Mouse (Mus musculus) liver, embryonic 15.5 days (tissue): ENCODE data around the gene Gnb1l. TPM values are rescaled to one million over a fixed set of nuclear protein-coding genes. Genes with fewer than 3 reads are reported as not detected.

Experiments used
- ATAC-seq: fragments of 200-750 bp; cut with Nextera tagmentation; 2 replicates; pipeline ENCODE4 v1.8.0; 2017; ENCODE audit warnings: moderate number of reproducible peaks, mild to moderate bottlenecking, moderate library complexity; ENCODE audit not compliant: insufficient read depth
- H3K27ac ChIP-seq: fragments of 300-500 bp; sonication (generic); replicated peaks from 2 replicates; pipeline ENCODE4 v1.5.1; 2015; ENCODE audit warnings: mild to moderate bottlenecking, inconsistent platforms
- H3K27me3 ChIP-seq: fragments of 300-500 bp; sonication (generic); 2 replicates; pipeline ENCODE4 v1.6.1; 2015; ENCODE audit warnings: mild to moderate bottlenecking, inconsistent platforms
- H3K36me3 ChIP-seq: fragments of 300-500 bp; sonication (generic); replicated peaks from 2 replicates; pipeline ENCODE4 v1.6.1; 2015; ENCODE audit warnings: moderate library complexity, mild to moderate bottlenecking, inconsistent platforms
- H3K4me1 ChIP-seq: fragments of 300-500 bp; sonication (generic); replicated peaks from 2 replicates; pipeline ENCODE4 v1.6.1; 2015; ENCODE audit warnings: inconsistent platforms
- H3K4me2 ChIP-seq: fragments of 300-500 bp; sonication (generic); 2 replicates; pipeline ENCODE4 v1.6.1; 2015; ENCODE audit warnings: moderate library complexity, mild to moderate bottlenecking, inconsistent platforms
- H3K4me3 ChIP-seq: fragments of 300-500 bp; sonication (generic); replicated peaks from 2 replicates; pipeline ENCODE4 v1.5.1; 2015; ENCODE audit warnings: mild to moderate bottlenecking, inconsistent platforms
- H3K9ac ChIP-seq: fragments of 300-500 bp; sonication (generic); 2 replicates; pipeline ENCODE4 v1.6.1; 2015; ENCODE audit warnings: moderate library complexity, mild to moderate bottlenecking, inconsistent platforms
- H3K9me3 ChIP-seq: fragments of 300-500 bp; sonication (generic); replicated peaks from 2 replicates; pipeline ENCODE4 v1.6.1; 2016; ENCODE audit warnings: inconsistent platforms
- WGBS: fragments of 180-500 bp; shearing (Covaris S2); methylation state at CpG from one replicate; pipeline ENCODE4 v1.1.7; 2015; ENCODE audit warnings: mixed read lengths; ENCODE audit not compliant: insufficient replicate concordance; 5-methylcytosine and 5-hydroxymethylcytosine counted together
- polyA plus RNA-seq: library from polyadenylated mRNA; unstranded; fragments of >200 nt; fragmentation: Nextera tagmentation; extraction: Ambion mirVana; gene quantifications from 2 replicates; pipeline ENCODE4 v1.2.1, GENCODE M21; 2015

The Gnb1l gene
- polyA plus RNA-seq, 1 experiment from 2014 or later: 7.5 TPM

DNA sequence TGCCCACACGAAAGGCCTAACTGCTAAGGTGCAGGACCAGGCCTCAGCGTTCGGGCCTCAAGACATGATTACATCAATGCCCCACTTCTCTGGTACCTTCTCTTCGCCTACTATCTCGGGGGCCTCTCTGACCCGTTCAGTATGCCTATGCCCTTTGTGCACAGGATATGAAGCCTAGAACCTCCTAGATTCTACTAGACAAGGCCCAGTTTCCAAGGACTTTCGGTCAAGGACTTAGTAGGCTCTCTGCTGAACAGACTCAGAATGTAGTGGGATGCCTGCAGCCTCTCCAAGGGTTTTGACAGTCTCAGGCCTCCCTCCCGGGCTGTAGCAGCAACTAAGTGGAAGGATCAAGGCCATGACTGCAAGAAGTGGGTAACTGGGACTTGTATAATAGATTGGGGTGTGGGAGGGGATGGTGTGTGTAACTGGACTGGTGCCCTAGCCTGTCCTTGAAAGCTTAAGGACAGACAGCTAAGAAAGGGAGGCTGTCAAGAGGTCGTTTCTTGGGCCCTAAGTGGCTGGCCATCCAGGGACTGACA lies 90.6 kb downstream of the Gnb1l start:
- H3K27me3 ChIP-seq: peaks cover 97% of the 10 kb centered on the region
- 0 out of 2 replicates have a peak overlapping the region, but pooled peaks have one; percentile 42 for H3K4me3 ChIP-seq
- 18% methylated on average over 9 of the region's 9 CpGs for WGBS
- ATAC-seq: no peak
- no peaks in the 10 kb centered on the region for H3K36me3 ChIP-seq
- 0 out of 2 replicates have a peak overlapping the region, but pooled peaks have one; percentile 58 for H3K4me2 ChIP-seq
- H3K9me3 ChIP-seq: no peaks in the 10 kb centered on the region
- no peak overlapping the region for H3K27ac ChIP-seq
- peaks cover 32% of the 10 kb centered on the region for H3K4me1 ChIP-seq
- no peak overlapping the region for H3K9ac ChIP-seq

DNA sequence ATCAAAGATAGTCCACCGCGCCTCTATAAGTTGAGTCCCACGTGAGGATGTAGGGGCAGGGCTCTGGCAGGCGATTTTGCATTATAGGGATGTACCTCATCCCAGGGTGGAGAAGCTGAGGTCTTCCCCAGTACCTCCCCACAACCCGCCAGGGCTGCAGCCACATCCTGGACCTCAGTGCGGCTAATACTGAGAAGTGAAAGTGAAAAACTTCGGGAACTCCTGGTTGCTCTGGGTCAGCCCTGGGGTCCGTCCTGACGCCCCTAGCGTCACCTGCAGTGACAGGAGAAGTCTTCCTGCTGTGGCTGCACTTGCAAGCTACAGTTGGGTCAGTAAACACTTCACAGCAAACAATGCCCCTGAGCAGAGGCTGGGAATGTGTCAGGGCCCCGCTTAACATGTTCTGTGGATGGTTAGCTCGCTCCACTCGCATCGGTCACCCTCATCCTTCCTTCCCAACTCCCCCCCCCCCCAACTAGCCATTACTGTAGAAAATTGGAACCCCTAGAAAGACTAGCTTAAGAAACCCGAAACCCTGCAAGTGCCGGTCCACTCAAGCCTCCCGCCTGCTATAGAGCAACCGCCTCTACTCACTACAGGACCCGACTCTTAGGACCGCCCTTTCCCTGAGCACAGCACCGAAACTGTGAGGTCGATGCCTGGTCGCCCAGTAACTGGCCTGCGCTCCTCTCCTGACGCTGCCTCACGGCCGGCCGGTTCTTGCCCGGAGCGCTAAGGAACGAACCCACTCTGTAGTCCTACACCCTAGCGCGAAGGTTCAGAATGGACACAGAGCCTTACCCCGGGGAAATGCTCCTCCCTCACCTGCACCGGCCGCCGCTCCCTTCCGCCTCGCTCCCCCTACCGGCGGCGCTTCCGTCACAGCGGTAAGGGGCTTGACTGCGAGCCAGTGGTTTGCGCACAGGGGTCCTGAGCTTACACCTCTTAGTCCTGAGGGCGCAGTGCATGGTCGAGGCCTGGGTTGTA lies 91.6 kb downstream of the Gnb1l start, which contains the start of gene Tbx1:
Tbx1 (minus strand) TSS at position 868 of the 987 bp plus-strand sequence.
- 1% methylated on average over 48 of the region's 48 CpGs for WGBS
- peaks cover 32% of the 10 kb centered on the region for H3K4me1 ChIP-seq
- no peaks in the 10 kb centered on the region for H3K36me3 ChIP-seq
- peak within 1 kb of the TSS; percentile 58 for H3K4me2 ChIP-seq
- H3K9ac ChIP-seq: no peak within 1 kb of the TSS
- peak within 1 kb of the TSS; percentile 42 for H3K4me3 ChIP-seq
- H3K27ac ChIP-seq: no peak within 1 kb of the TSS
- H3K27me3 ChIP-seq: peaks cover 97% of the 10 kb centered on the region
- H3K9me3 ChIP-seq: no peaks in the 10 kb centered on the region
- no peak for ATAC-seq

DNA sequence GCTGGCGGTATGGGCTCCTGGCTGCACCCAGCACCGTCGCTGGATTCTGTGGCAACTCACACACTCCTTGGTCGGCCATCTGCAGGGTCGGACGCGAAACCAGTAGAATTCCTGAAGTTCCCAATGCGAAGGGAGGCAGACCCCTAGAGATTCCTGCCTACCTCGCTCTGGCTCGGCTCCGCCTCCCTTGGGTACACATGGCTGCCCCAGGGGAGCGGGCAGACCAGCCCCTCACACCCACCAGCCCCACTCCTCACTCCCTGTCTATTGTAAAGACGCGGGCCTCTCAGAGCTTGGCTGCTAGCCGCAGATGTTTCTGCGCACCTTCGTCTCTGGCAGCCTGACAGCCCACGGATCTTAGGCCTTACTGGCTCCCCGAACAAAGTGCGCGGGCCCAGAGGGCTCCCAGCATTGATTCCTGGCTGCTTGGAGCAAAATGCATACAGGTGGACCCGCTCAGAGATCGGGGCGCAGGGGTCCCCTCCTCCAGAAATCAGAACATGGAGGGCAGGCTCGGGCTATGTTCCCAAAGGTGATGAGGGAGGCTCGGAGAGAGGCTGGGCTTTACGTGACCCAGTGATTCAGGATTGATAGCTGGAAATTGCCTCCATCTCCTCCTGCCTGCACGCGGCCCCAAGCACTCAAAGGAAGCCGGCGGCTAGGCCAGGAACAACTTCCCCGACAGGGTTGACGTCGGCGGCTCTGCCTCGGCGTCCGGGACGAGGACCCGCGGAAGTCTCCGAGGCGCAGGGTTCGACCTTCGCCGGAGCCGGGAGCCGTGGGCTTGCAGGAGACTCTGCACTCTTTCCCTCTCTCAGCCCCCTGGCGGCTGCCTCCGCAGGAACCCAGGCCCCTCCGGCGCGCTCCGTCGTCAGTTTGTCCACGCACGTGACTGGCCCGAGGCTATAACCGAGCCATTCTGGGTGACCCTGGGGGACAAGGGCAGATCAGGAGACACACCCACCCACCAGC lies 92.8 kb downstream of the Gnb1l start:
- H3K4me2 ChIP-seq: peak overlapping the region; percentile 35
- peak overlapping the region; percentile 17; the same call in 1 of the 2 replicates for H3K4me3 ChIP-seq
- H3K27ac ChIP-seq: no peak overlapping the region
- ATAC-seq: no peak
- H3K4me1 ChIP-seq: peaks cover 28% of the 10 kb centered on the region
- H3K9ac ChIP-seq: no peak overlapping the region
- 4% methylated on average over 59 of the region's 59 CpGs for WGBS
- no peaks in the 10 kb centered on the region for H3K9me3 ChIP-seq
- H3K27me3 ChIP-seq: peaks cover 93% of the 10 kb centered on the region
- H3K36me3 ChIP-seq: no peaks in the 10 kb centered on the region

DNA sequence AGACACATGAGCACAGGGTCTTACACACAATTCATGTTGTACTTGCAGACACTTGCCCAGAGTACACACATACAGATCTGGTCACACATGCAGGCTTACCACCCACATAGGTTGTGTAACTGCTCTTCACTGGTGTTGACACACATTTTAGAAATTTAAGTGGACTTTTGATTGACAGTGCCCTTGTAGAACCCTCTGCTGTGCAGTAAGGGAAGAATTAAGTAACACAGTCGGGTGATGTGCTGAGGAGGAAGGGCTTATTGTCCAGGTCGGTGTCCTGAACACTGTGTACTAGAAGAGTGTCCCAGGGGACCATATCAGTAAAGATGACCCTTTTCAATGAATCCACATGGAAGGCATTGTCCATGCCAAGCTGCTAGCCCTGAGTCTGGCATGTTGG lies 95.4 kb downstream of the Gnb1l start:
- no peaks in the 10 kb centered on the region for H3K36me3 ChIP-seq
- WGBS: 57% methylated on average over 2 of the region's 2 CpGs
- H3K27ac ChIP-seq: no peak overlapping the region
- H3K27me3 ChIP-seq: peaks cover 78% of the 10 kb centered on the region
- H3K4me1 ChIP-seq: peaks cover 18% of the 10 kb centered on the region
- H3K4me2 ChIP-seq: no peak overlapping the region
- H3K9ac ChIP-seq: no peak overlapping the region
- no peak overlapping the region for H3K4me3 ChIP-seq
- no peak for ATAC-seq
- H3K9me3 ChIP-seq: no peaks in the 10 kb centered on the region

DNA sequence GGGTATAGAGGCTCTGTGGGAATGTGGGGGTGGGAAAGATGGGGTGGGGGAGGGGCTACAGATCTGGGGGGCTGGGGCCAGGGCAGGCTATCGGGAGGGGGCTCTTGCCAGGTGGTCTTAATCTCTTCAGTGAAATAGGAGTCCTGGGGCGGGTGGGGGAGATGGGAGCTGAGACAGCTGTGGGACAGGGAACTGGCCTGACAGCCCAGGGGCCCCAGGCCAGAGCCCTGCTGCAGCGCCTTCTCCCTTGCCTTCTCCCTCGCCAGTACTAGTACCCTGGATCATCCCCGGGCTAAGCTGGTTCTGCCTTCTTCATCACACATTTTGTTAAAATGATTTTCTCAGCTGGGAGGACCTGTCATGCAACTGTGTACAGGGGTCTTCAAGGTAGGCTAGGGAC lies 97.7 kb downstream of the Gnb1l start:
- peaks cover 54% of the 10 kb centered on the region for H3K27me3 ChIP-seq

DNA sequence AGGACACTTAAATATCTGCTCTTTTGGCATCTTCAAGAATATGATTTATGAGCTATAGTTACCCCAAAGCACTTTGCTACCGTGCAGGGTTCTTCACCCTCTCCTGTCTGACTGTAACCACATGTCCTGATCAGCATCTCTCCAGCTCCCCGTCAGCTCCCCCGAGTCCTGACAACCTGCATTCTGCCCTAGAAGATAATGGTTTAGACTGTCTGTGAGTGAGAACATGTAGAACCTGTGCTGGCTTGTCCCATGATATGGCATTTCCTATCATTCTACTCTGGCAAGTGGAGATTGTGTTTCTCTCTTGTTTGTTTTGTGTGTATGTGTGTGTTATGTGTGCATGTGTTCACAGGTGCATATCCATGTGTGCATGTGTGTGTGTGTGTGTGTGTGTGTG lies 99.5 kb downstream of the Gnb1l start:
- WGBS: 25% methylated on average over 3 of the region's 3 CpGs

More for the DNA sequence above, 97.7 kb downstream of the Gnb1l start:
- WGBS: 49% methylated on average over 5 of the region's 5 CpGs
- ATAC-seq: no peak
- Histone ChIP-seq H3K27ac (no peak overlapping the region), H3K4me2 (no peak overlapping the region), H3K4me3 (no peak overlapping the region), H3K36me3 (no peaks in the 10 kb centered on the region), H3K9ac (no peak overlapping the region), H3K9me3 (no peaks in the 10 kb centered on the region), H3K4me1 (peaks cover 6% of the 10 kb centered on the region)

DNA sequence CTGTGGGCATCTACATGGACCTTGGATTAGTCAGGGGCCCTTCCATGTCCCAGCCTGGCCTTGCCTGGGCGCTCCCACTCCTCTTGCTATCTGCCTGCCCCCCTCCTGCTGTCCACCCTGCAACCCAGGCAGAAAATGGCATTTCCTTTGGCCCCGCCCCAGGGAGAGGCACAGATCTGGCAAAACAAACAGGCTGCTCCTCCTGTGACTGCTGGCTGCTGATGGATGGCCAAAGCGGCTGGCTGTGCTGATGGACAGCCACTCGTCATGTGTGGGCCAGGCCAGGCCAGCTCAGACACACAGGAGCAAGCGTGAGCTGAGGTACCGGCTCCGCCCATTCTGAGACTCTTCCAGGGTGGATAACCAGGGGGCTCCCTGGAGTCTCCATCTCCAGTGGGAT lies 102.9 kb downstream of the Gnb1l start:
- H3K27me3 ChIP-seq: peaks cover 14% of the 10 kb centered on the region
- H3K4me2 ChIP-seq: no peak overlapping the region
- no peak overlapping the region for H3K27ac ChIP-seq
- no peaks in the 10 kb centered on the region for H3K4me1 ChIP-seq
- 69% methylated on average over 7 of the region's 7 CpGs for WGBS
- H3K9ac ChIP-seq: no peak overlapping the region
- no peak overlapping the region for H3K4me3 ChIP-seq
- no peaks in the 10 kb centered on the region for H3K9me3 ChIP-seq
- ATAC-seq: no peak
- no peaks in the 10 kb centered on the region for H3K36me3 ChIP-seq

More for the DNA sequence above, 99.5 kb downstream of the Gnb1l start:
- Histone ChIP-seq H3K4me1 (no peaks in the 10 kb centered on the region), H3K9ac (no peak overlapping the region), H3K9me3 (no peaks in the 10 kb centered on the region), H3K27ac (no peak overlapping the region), H3K4me2 (no peak overlapping the region), H3K27me3 (peaks cover 40% of the 10 kb centered on the region), H3K4me3 (no peak overlapping the region), H3K36me3 (no peaks in the 10 kb centered on the region)
- ATAC-seq: no peak

DNA sequence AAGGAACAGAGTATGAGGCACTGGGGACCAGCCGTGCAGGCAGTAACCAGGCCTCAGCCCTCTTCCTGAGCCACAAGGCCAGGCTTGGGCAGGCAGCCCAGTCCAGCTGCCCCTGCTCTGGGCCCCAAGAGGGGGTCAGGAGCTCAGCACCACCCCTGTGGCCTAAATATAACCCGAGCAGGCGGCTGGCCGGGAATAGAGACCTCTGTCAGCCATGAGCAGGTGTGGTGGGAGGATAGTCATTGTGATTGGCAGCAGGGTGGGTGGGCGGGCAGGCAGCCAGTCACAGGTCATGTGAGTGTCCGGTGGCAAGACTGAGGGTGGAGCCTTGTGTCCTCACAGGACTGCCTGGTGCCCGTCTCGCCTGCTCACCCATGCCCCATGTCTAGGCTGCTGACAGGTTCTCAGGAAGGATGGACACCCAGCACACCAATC lies 105.8 kb downstream of the Gnb1l start:
- Histone ChIP-seq H3K9ac (no peak overlapping the region), H3K4me2 (no peak overlapping the region), H3K9me3 (no peaks in the 10 kb centered on the region), H3K36me3 (no peaks in the 10 kb centered on the region), H3K27me3 (peaks cover 22% of the 10 kb centered on the region), H3K27ac (no peak overlapping the region), H3K4me3 (no peak overlapping the region), H3K4me1 (no peaks in the 10 kb centered on the region)
- 50% methylated on average over 8 of the region's 8 CpGs for WGBS
- no peak for ATAC-seq

DNA sequence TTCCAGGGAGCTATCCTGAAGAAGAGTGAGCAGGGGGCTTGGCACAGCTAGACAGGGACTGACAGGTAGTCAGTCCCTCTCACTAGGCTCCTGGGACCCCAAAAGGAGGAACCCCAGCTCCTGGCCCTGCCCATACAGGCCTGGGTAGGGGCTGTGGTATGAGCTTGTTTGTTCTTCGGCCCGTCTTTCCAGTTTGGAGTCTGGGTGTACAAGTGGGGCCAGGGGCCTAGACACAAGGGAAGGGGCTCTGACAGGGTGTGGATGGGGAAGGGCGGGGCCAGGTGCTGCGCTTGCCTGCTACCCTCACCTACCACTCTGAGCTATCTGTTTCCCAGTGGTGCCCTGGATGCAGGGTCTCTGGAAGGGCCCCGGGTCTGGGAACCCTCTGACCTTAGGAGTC lies 107.2 kb downstream of the Gnb1l start:
- ATAC-seq: no peak
- no peaks in the 10 kb centered on the region for H3K36me3 ChIP-seq
- H3K9me3 ChIP-seq: no peaks in the 10 kb centered on the region
- H3K4me1 ChIP-seq: no peaks in the 10 kb centered on the region
- H3K4me3 ChIP-seq: no peak overlapping the region
- no peak overlapping the region for H3K4me2 ChIP-seq
- 63% methylated on average over 5 of the region's 5 CpGs for WGBS
- no peak overlapping the region for H3K9ac ChIP-seq
- H3K27me3 ChIP-seq: peaks cover 34% of the 10 kb centered on the region
- H3K27ac ChIP-seq: no peak overlapping the region

DNA sequence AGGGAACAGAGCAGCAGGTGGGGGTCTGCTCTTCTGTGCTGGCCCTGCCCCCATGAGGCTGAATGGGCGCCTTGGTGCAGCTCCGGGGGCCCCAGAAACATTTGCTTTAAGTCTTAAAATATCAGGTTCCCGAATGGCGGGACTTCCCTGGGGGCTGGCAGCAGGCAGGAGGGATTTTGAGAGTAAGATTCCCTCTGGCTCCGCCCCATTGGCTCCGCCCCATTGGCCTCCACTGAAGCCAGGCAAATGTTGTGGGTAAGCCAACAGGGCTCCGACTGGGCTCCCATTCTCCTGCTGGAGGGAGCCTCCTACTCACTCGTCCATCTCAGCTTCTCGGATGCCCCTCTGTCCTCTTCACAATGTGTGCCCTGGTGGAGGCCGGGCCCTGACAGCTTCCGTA lies 109.7 kb downstream of the Gnb1l start:
- H3K4me3 ChIP-seq: no peak overlapping the region
- ATAC-seq: no peak
- H3K4me2 ChIP-seq: no peak overlapping the region
- H3K27ac ChIP-seq: no peak overlapping the region
- 14% methylated on average over 11 of the region's 11 CpGs for WGBS
- no peaks in the 10 kb centered on the region for H3K4me1 ChIP-seq
- no peaks in the 10 kb centered on the region for H3K36me3 ChIP-seq
- H3K27me3 ChIP-seq: peaks cover 47% of the 10 kb centered on the region
- no peak overlapping the region for H3K9ac ChIP-seq
- no peaks in the 10 kb centered on the region for H3K9me3 ChIP-seq
